Mouse (Mus musculus) right cerebral cortex, adult 18-20 months (tissue): ENCODE measurements around the gene Med12.
A peak's percentile ranks its signal among the peaks of the same experiment; 100 is the strongest.

Experiments
- DNase-seq: peaks from one replicate; pipeline ENCODE4 v3.0.0; 2022; ENCODE audit warnings: mixed read lengths

Gene Med12

GRCm38 (mm10) chrX:101273875-101274738 is at the start of gene Med12:
TSS of gene Med12 (plus strand) at chrX:101274030.
- peak; percentile 84 for DNase-seq

DNA sequence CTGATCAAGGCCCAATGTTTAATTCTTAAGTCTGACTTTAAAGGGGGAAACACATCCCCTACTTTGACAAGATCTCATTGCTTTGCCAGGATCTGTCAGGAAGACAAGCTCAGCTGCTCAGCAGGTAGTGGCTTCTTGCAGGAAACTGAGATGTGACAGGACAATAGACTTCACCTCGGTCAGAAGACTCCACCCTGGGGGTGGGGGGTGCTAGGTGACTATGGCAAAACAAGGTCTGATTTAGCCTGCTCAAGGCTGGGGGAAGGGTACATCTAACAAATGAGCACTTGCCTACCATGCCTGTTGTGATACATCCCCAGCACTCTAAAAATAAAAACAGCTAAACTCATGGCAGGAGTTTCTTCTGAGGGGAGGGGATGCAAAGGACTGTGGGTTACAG is 28.8 kb upstream of the Med12 start:
- DNase-seq: no peak

DNA sequence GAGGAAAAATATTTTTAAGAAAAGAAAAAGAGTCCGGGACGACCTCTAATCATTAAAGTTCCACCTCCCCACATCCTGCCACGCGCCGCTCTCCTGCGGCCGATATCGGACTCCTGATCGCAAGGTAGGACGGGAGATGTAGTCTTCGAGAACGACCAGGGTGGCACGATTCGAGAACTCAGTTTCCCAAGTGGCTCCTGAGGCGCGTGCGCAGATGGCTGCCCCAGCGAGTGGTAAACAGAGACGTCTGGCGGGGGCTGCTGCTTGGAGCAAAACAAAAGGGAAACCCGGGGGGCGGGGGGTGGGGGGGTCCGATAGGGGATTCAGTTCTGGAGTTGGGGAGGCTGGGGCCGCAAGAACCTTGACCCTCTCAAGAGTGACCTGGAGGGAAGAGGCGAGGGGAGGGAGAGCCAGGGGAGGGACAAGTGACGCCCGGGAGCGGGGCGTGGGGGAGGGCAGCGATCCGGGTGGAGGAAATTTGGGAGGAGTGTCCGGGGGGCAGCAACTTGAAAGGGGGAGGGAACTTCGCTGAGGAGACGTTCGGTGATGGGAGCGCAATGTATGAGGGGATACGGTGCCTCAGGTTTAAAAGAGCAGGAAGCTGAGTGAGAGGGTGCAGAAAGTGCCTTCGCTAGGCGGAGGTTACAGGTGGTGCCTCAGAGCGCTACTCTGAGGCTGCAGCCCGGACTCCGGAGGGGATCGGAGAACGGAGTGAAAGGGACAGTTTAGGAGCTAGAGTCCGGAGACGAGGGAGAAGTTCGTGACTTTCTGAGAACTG is 19.7 kb upstream of the Med12 start, which contains the start of gene Foxo4:
Gene Foxo4, plus strand, starts transcription at position 577 of the 778 bp plus-strand sequence.
- peak; percentile 89 for DNase-seq

GRCm38 (mm10) chrX:101254740-101255139 is 19.1 kb upstream of the Med12 start:
- DNase-seq: no peak

- DNase-seq: no peak
These were observed 17.2 kb upstream of the Med12 start for GRCm38 (mm10) chrX:101256603-101257002.

- no peak for DNase-seq
These were observed 13.1 kb upstream of the Med12 start for GRCm38 (mm10) chrX:101260441-101261325.

- DNase-seq: no peak
These were observed 9.9 kb upstream of the Med12 start, which contains the start of gene Gm614 for GRCm38 (mm10) chrX:101263892-101264291. TSS of gene Gm614 (minus strand) at chrX:101263992.

- DNase-seq: no peak
These were observed 7.2 kb upstream of the Med12 start for GRCm38 (mm10) chrX:101266631-101267030.

- DNase-seq: no peak
These were observed 5.6 kb upstream of the Med12 start, which contains the start of gene Il2rg for GRCm38 (mm10) chrX:101268025-101268754. TSS of gene Il2rg (minus strand) at chrX:101268255.

GRCm38 (mm10) chrX:101268755-101269124 is 5.1 kb upstream of the Med12 start, which contains the start of gene Gm20489:
TSS of gene Gm20489 (minus strand) at chrX:101269023.
- no peak for DNase-seq

GRCm38 (mm10) chrX:101273410-101273809 is 420 bp upstream of the Med12 start:
- no peak for DNase-seq

GRCm38 (mm10) chrX:101282813-101283212 is 9.0 kb downstream of the Med12 start:
- no peak for DNase-seq

- no peak for DNase-seq
These were observed 11.7 kb downstream of the Med12 start for GRCm38 (mm10) chrX:101285534-101285933.

DNA sequence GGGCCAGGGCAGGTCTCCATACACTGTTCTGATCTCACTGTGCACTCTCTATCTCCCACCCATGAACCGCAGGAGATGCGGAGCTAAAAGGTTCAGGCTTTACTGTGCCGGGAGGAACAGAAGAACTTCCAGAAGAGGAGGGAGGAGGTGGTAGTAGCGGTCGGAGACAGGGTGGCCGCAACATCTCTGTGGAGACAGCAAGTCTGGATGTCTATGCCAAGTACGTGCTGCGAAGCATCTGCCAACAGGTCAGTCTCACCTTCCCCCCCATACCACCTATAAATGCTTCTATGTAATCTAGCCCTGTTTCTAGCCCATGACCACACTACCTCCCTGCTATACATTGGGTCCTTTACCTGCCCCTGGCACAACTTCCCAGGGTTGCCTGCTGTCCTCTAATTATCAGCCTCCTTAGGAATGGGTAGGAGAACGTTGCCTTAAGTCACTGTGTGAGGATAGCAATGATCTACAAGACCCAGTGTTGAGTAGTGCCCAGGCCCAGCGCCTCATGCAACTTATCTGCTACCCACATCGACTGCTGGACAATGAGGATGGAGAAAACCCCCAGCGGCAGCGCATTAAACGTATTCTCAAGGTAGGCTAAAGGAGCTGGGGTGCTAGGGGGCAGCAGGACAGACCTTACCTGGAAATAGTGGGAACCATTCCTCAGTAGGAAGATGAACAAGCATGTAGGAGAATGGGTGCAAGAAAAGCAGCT is 12.3 kb downstream of the Med12 start:
- DNase-seq: no peak

DNA sequence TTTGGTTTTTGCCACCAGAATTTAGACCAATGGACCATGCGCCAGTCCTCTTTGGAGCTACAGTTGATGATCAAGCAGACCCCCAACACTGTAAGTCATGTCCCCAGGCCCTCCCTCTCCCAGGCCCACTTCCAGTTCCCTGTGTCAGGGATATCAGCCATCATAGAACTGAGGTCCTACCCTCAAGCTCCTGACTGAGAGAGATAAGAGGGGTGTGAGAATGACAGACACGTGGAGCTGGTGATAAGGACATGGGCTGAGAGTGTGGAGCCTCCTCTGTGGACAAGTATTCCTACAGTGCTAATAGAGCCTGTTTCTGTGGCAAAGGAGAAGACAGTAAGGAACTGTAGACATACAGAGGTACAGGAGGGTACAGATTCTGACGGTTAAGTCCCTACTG is 13.7 kb downstream of the Med12 start:
- no peak for DNase-seq

DNA sequence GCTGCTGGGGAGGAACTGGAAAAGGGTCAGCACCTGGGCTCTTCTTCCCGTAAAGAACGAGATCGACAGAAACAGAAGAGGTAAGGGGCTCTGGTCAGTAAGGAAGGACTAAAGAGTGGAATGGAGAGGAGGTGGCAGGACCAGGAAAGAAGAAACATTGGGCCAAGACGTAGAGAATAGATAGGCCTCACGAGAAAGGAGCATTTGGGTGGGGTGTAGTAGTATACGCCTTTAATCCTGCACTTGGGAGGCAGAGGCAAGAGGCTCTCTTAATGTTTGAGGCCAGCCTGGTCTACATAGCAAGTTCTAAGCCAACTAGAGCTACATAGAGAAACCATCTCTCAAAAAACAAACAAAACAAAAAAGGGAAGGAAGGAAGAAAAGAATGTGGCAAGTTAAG is 14.6 kb downstream of the Med12 start:
- DNase-seq: no peak

DNA sequence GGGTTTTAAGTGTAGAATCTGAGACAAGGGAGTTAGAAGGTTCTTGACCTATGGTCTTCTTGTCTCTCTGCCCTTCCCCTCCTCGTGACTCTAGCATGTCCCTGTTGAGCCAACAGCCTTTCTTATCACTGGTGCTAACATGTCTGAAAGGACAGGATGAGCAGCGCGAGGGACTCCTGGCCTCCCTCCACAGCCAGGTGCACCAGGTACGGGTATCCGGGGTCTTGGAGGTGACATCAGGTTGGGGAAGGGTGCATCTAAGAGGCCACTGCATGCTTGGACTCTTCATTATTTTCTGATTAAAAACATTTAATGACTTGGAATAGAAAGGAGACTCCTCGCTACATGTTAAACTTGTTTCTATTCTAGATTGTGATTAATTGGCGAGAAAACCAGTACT is 15.2 kb downstream of the Med12 start:
- no peak for DNase-seq

DNA sequence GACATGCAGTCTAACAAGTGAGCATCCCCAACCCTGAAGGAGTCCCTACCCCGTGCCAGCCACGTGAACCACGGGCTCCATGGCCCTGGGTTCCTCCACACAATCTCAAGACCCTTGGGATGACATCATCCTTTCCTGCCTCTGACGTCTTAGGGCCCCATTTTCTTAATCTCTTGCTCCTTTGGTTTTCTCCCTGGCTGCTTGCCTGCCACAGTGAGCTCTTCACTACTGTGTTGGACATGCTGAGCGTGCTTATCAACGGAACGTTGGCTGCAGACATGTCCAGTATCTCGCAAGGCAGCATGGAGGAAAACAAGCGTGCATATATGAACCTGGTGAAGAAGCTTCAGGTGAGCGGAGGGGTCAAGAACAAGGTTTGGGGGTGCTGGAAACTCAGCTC is 16.3 kb downstream of the Med12 start:
- no peak for DNase-seq

GRCm38 (mm10) chrX:101299055-101299454 is 25.2 kb downstream of the Med12 start, which contains the start of gene Nlgn3:
TSS of gene Nlgn3 (plus strand) at chrX:101299168.
- DNase-seq: no peak

- no peak for DNase-seq
These were observed 25.9 kb downstream of the Med12 start for GRCm38 (mm10) chrX:101299473-101300426.
